Mouse (Mus musculus) left cerebral cortex, adult 11 months (tissue): ENCODE results near the gene Cela2a.

Source experiments
- DNase-seq: peaks from one replicate; pipeline ENCODE4 v3.0.0; 2022; ENCODE audit warnings: low spot score

Cela2a gene

GRCm38 (mm10) chr4:141766668-141767352, 59.1 kb downstream of the Cela2a start:
- no peak for DNase-seq

- no peak for DNase-seq
These were observed 59.7 kb downstream of the Cela2a start for GRCm38 (mm10) chr4:141766316-141766667.

GRCm38 (mm10) chr4:141765008-141765407, 61.0 kb downstream of the Cela2a start:
- no peak for DNase-seq
